Mouse (Mus musculus): ENCODE measurements around the gene Syndig1. TPM values are rescaled to one million over a fixed set of nuclear protein-coding genes. Genes with fewer than 3 reads are reported as not detected.

The Syndig1 gene
- polyA plus RNA-seq, 1 experiment from 2014 or later, result 2.1 TPM

GRCm38 (mm10) chr2:149835091-149835490 is 6.1 kb downstream of the Syndig1 start:
- no peaks in the 10 kb centered on the region for H3K36me3 ChIP-seq
- H3K4me3 ChIP-seq, result no peak overlapping the region
- DNase-seq (ENCODE audit: low spot score), result no peak
- H3K9me3 ChIP-seq (replicated peaks), result no peaks in the 10 kb centered on the region
- H3K27ac ChIP-seq, result no peak overlapping the region
- 81% methylated on average over 1 of the region's 1 CpGs for WGBS
- peaks cover 42% of the 10 kb centered on the region for H3K27me3 ChIP-seq (ENCODE audit: low read depth, poor library complexity, severe bottlenecking)
- H3K4me1 ChIP-seq, result peaks cover 22% of the 10 kb centered on the region

GRCm38 (mm10) chr2:149836471-149837135 is 7.6 kb downstream of the Syndig1 start:
- Histone ChIP-seq H3K9me3 (replicated peaks) (no peaks in the 10 kb centered on the region), H3K27ac (no peak overlapping the region), H3K4me1 (peaks cover 7% of the 10 kb centered on the region), H3K4me3 (no peak overlapping the region), H3K27me3 (ENCODE audit: low read depth, poor library complexity, severe bottlenecking) (peaks cover 26% of the 10 kb centered on the region), H3K36me3 (no peaks in the 10 kb centered on the region)
- WGBS, result 81% methylated on average over 2 of the region's 2 CpGs
- DNase-seq (ENCODE audit: low spot score), result no peak

GRCm38 (mm10) chr2:149839666-149840065 is 10.7 kb downstream of the Syndig1 start:
- Histone ChIP-seq H3K27me3 (ENCODE audit: low read depth, poor library complexity, severe bottlenecking) (no peaks in the 10 kb centered on the region), H3K4me1 (no peaks in the 10 kb centered on the region), H3K27ac (no peak overlapping the region), H3K4me3 (no peak overlapping the region), H3K36me3 (no peaks in the 10 kb centered on the region), H3K9me3 (replicated peaks) (no peaks in the 10 kb centered on the region)
- 83% methylated on average over 2 of the region's 2 CpGs for WGBS
- DNase-seq (ENCODE audit: low spot score), result no peak

GRCm38 (mm10) chr2:149844575-149844974 is 15.6 kb downstream of the Syndig1 start:
- no peaks in the 10 kb centered on the region for H3K36me3 ChIP-seq
- H3K27ac ChIP-seq, result no peak overlapping the region
- no peaks in the 10 kb centered on the region for H3K27me3 ChIP-seq (ENCODE audit: low read depth, poor library complexity, severe bottlenecking)
- no peak overlapping the region for H3K4me3 ChIP-seq
- DNase-seq (ENCODE audit: low spot score), result no peak
- H3K9me3 ChIP-seq (replicated peaks), result no peaks in the 10 kb centered on the region
- no peaks in the 10 kb centered on the region for H3K4me1 ChIP-seq
- WGBS, result 85% methylated on average over 2 of the region's 2 CpGs

GRCm38 (mm10) chr2:149848778-149849177 is 19.8 kb downstream of the Syndig1 start:
- WGBS, result 67% methylated on average over 4 of the region's 4 CpGs
- H3K27ac ChIP-seq, result no peak overlapping the region
- H3K27me3 ChIP-seq (ENCODE audit: low read depth, poor library complexity, severe bottlenecking), result no peaks in the 10 kb centered on the region
- H3K9me3 ChIP-seq (replicated peaks), result no peaks in the 10 kb centered on the region
- no peak for DNase-seq (ENCODE audit: low spot score)
- H3K36me3 ChIP-seq, result no peaks in the 10 kb centered on the region
- H3K4me3 ChIP-seq, result no peak overlapping the region
- H3K4me1 ChIP-seq, result no peaks in the 10 kb centered on the region

- Histone ChIP-seq H3K9me3 (replicated peaks) (no peaks in the 10 kb centered on the region), H3K36me3 (no peaks in the 10 kb centered on the region), H3K27me3 (ENCODE audit: low read depth, poor library complexity, severe bottlenecking) (no peaks in the 10 kb centered on the region), H3K4me1 (no peaks in the 10 kb centered on the region), H3K27ac (no peak overlapping the region), H3K4me3 (no peak overlapping the region)
- WGBS, result 93% methylated on average over 3 of the region's 3 CpGs
- no peak for DNase-seq (ENCODE audit: low spot score)
These were observed 32.0 kb downstream of the Syndig1 start for GRCm38 (mm10) chr2:149861002-149861401.

- Histone ChIP-seq H3K4me1 (no peaks in the 10 kb centered on the region), H3K27me3 (ENCODE audit: low read depth, poor library complexity, severe bottlenecking) (no peaks in the 10 kb centered on the region), H3K36me3 (no peaks in the 10 kb centered on the region), H3K9me3 (replicated peaks) (no peaks in the 10 kb centered on the region), H3K4me3 (no peak overlapping the region), H3K27ac (no peak overlapping the region)
- WGBS, result 89% methylated on average over 5 of the region's 5 CpGs
- no peak for DNase-seq (ENCODE audit: low spot score)
These were observed 37.0 kb downstream of the Syndig1 start for GRCm38 (mm10) chr2:149865914-149866435.

GRCm38 (mm10) chr2:149870496-149870895 is 41.5 kb downstream of the Syndig1 start:
- H3K4me1 ChIP-seq, result no peaks in the 10 kb centered on the region
- WGBS, result 72% methylated on average over 2 of the region's 2 CpGs
- H3K27me3 ChIP-seq (ENCODE audit: low read depth, poor library complexity, severe bottlenecking), result no peaks in the 10 kb centered on the region
- H3K9me3 ChIP-seq (replicated peaks), result no peaks in the 10 kb centered on the region
- DNase-seq (ENCODE audit: low spot score), result no peak
- H3K36me3 ChIP-seq, result no peaks in the 10 kb centered on the region
- no peak overlapping the region for H3K4me3 ChIP-seq
- no peak overlapping the region for H3K27ac ChIP-seq

GRCm38 (mm10) chr2:149872496-149872895 is 43.5 kb downstream of the Syndig1 start:
- 93% methylated on average over 4 of the region's 4 CpGs for WGBS
- no peak for DNase-seq (ENCODE audit: low spot score)
- Histone ChIP-seq H3K27ac (no peak overlapping the region), H3K36me3 (no peaks in the 10 kb centered on the region), H3K4me1 (no peaks in the 10 kb centered on the region), H3K9me3 (replicated peaks) (no peaks in the 10 kb centered on the region), H3K4me3 (no peak overlapping the region), H3K27me3 (ENCODE audit: low read depth, poor library complexity, severe bottlenecking) (no peaks in the 10 kb centered on the region)

GRCm38 (mm10) chr2:149873346-149873745 is 44.3 kb downstream of the Syndig1 start:
- H3K9me3 ChIP-seq (replicated peaks), result no peaks in the 10 kb centered on the region
- no peaks in the 10 kb centered on the region for H3K36me3 ChIP-seq
- H3K4me1 ChIP-seq, result no peaks in the 10 kb centered on the region
- 82% methylated on average over 3 of the region's 3 CpGs for WGBS
- H3K27me3 ChIP-seq (ENCODE audit: low read depth, poor library complexity, severe bottlenecking), result no peaks in the 10 kb centered on the region
- DNase-seq (ENCODE audit: low spot score), result no peak
- H3K4me3 ChIP-seq, result no peak overlapping the region
- no peak overlapping the region for H3K27ac ChIP-seq

- no peak for DNase-seq (ENCODE audit: low spot score)
- Histone ChIP-seq H3K27me3 (ENCODE audit: low read depth, poor library complexity, severe bottlenecking) (no peaks in the 10 kb centered on the region), H3K36me3 (no peaks in the 10 kb centered on the region), H3K4me3 (no peak overlapping the region), H3K27ac (no peak overlapping the region), H3K4me1 (no peaks in the 10 kb centered on the region), H3K9me3 (replicated peaks) (no peaks in the 10 kb centered on the region)
- WGBS, result 84% methylated on average over 2 of the region's 2 CpGs
These were observed 48.9 kb downstream of the Syndig1 start for GRCm38 (mm10) chr2:149877954-149878353.

GRCm38 (mm10) chr2:149887634-149888033 is 58.6 kb downstream of the Syndig1 start:
- H3K36me3 ChIP-seq, result no peaks in the 10 kb centered on the region
- no peaks in the 10 kb centered on the region for H3K27me3 ChIP-seq (ENCODE audit: low read depth, poor library complexity, severe bottlenecking)
- no peaks in the 10 kb centered on the region for H3K9me3 ChIP-seq (replicated peaks)

GRCm38 (mm10) chr2:149891647-149892046 is 62.6 kb downstream of the Syndig1 start:
- Histone ChIP-seq H3K9me3 (replicated peaks) (no peaks in the 10 kb centered on the region), H3K27ac (no peak overlapping the region), H3K4me3 (no peak overlapping the region), H3K4me1 (no peaks in the 10 kb centered on the region), H3K36me3 (no peaks in the 10 kb centered on the region), H3K27me3 (ENCODE audit: low read depth, poor library complexity, severe bottlenecking) (no peaks in the 10 kb centered on the region)
- DNase-seq (ENCODE audit: low spot score), result no peak
- WGBS, result 92% methylated on average over 2 of the region's 2 CpGs

More at GRCm38 (mm10) chr2:149887634-149888033, 58.6 kb downstream of the Syndig1 start:
- no peaks in the 10 kb centered on the region for H3K4me1 ChIP-seq
- H3K27ac ChIP-seq, result no peak overlapping the region
- DNase-seq (ENCODE audit: low spot score), result no peak
- H3K4me3 ChIP-seq, result no peak overlapping the region

GRCm38 (mm10) chr2:149896337-149896736 is 67.3 kb downstream of the Syndig1 start:
- no peaks in the 10 kb centered on the region for H3K9me3 ChIP-seq (replicated peaks)
- 94% methylated on average over 2 of the region's 2 CpGs for WGBS
- DNase-seq (ENCODE audit: low spot score), result no peak
- H3K4me1 ChIP-seq, result no peaks in the 10 kb centered on the region
- H3K4me3 ChIP-seq, result no peak overlapping the region
- no peaks in the 10 kb centered on the region for H3K27me3 ChIP-seq (ENCODE audit: low read depth, poor library complexity, severe bottlenecking)
- no peaks in the 10 kb centered on the region for H3K36me3 ChIP-seq
- H3K27ac ChIP-seq, result no peak overlapping the region

All from limb, embryonic 10.5 days (tissue).